Mouse (Mus musculus) gonadal fat pad, adult 2 months (tissue): ENCODE data around the gene Galnt12. TPM values are rescaled to one million over a fixed set of nuclear protein-coding genes. Genes with fewer than 3 reads are reported as not detected.
"Not testable (repeated sequence)": the region's sequence is repeated elsewhere in the genome, so short reads cannot be mapped to it uniquely, and the experiment has no call there.

ENCODE experiments used
- DNase-seq: peaks from one replicate; pipeline ENCODE4 v3.0.0-alpha.2; 2012; ENCODE audit warnings: low read depth
- polyA plus RNA-seq: library from polyadenylated mRNA; depleted of rRNA; stranded (reverse); fragments of >200 nt; gene quantifications from 2 replicates; pipeline ENCODE4 v1.2.3, GENCODE M21; 2012; rRNA removed

The Galnt12 gene
- polyA plus RNA-seq: 34.0 and 53.1 TPM in 2 replicates

DNA sequence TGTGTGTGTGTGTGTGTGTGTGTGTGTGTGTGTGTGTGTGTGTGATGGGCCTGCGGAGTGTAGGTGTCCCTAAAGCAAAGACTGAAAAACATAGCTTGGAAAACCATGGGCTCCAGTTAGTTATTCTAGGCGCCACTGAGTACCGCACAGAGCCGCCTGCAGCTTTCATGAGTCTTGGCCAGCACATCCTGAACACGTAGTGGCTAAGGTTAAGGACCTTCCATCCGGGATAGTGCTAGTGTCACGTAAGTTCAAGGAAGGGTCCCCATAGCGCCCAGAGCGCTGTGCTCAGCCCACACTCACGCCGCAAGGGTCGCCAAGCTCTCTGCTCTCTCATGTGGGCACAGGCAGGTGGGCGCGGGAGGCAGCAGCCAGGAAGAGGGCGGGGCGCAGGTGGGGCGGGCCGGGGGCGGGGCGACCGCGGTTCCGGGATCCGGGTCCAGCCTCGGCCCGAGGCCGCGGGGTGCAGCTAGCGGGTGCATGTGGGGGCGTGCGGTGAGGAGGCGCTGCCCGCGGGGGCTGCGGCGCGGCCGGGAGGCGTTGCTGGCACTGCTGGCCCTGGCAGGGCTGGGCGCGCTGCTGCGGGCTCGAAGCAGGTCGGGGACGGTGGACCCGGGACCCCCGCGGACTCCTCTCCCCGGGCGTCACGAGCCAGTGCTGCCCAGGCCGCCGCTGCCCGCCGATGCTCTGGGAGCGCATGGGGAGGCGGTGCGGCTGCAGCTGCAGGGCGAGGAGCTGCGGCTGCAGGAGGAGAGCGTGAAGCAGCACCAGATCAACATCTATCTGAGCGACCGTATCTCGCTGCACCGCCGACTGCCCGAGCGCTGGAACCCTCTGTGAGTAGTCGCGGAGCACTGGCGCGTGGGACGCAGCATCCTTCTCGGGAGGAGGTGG is at the start of gene Galnt12:
Gene Galnt12, plus strand, starts transcription at position 417 of the 894 bp plus-strand sequence.
- DNase-seq: no peak

DNA sequence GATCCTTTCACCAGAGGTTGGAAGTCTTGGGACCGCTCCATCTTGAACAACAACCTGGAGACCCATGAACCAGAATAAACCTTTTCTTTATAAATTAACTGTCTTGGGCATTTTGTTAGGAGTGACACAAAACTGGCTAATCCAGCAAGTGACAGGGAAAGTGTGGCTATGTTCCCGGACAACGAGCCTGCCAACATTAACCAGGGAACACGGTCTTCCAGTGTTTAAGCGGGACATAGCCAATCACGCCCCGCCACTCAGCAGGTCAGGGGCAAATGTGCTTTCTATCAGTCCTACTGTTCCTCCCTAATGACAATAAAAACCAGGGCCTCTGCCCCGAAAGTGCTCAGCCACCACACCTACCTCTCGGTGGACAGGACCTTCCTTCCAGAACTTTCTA is 47.8 kb upstream of the Galnt12 start:
- DNase-seq: no peak

DNA sequence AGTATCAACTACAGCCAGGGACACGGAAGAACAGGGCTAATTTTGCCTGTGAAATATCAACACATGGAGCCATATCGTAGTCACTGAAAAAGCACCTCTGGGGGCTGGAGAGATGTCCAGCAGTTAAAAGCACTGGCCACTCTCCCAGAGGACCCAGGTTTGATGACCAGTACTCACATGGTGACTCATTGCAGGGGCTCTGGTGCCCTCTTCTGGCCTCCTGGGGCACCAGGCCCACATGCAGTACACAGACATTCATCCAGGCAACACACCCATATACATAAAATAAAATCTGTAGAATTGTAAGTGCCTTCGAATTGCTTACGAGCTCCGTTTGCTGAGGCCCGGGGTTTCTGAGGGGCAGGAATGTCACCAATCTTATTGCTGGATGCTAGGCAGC is 44.7 kb upstream of the Galnt12 start:
- DNase-seq: no peak

DNA sequence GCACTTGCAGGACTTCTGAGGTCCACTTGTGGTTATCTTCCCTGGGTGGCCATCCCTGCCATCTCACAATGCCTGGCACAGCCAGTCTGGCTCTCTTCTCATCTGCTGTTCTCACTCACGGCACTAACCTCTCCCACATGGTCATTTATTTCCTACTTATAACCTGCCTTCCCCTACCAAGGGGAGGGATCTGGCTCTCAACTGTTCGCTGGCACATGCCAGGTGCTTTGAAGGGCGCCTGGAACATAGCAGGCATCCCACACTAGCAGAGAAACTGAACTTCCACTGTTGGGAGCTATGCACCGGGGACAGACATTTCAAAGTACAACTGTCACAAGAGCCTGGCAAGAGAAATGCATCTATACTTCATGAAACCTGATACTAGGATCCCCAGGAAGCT is 43.9 kb upstream of the Galnt12 start:
- DNase-seq: no peak

DNA sequence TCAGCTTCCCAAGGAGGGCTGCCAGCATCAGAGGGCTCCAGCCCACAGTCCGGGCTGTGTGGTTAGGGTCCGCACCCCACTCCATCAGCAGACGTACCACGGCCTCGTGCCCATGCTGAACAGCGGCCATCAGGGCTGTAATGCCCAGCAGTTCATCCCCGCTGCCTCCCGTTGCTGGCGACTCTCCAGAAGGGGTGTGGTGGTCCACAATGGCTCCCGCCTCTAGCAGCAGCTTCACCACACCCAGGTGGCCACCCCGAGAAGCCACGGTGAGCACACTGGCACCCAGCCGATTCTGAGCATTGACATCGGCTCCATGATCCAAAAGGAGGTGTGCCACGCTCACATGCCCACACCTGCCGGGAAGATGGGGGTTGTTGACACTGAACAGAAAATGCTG is 42.5 kb upstream of the Galnt12 start:
- no peak for DNase-seq

DNA sequence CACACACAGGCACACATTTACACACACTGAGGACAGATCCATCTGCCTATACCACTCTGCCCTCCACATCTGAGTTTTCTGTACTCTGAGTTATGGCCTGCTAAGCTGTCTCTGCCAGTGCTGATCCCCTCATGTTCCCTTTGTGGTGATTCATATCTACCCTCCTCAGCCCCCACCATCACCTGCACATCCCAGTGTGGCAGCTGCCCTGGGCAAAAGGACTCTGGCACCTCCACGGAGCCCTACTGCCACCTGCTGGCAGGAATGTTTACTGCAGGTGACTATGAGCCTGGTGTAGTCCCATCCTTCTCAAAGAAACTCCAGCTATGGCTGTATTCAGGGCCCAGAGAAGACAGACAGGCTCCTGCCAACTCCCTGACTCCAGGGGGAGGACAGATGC is 41.5 kb upstream of the Galnt12 start:
- no peak for DNase-seq

DNA sequence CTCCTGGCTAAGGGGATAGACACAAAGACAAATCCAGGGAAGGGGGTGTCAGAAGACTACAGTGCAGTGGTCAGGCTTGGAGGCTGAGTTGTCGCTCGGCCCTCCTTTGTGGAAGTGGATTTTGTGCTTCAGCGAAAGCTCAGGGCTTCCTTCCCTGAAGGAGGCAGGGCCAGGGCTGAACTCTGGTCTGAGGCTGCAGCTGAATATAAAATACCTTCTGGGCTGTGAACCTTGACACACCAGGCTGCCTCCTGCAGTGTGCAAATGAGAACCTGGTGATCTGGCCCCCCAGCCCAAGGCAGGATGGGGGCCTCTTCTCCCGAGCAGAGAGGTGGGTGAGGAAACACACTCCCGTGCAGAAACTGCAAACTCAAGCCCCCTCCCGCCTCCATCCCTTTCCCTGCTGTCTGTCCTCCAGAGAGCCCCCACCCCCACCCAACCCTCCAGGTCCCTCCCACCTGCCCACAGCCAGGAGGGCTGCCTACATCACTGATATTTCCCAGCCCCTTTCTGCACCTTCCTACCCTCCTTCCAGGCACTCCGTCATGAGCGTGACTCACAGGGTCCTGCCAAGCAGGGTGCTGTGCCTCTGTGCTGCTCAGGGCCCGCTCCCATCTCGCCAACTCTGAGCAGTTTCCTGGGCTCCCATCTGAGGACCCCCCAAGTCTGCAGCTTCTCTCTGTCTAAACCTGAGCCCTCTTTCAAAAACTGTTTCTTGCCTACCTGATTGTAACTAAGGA is 40.9 kb upstream of the Galnt12 start:
- DNase-seq: no peak

DNA sequence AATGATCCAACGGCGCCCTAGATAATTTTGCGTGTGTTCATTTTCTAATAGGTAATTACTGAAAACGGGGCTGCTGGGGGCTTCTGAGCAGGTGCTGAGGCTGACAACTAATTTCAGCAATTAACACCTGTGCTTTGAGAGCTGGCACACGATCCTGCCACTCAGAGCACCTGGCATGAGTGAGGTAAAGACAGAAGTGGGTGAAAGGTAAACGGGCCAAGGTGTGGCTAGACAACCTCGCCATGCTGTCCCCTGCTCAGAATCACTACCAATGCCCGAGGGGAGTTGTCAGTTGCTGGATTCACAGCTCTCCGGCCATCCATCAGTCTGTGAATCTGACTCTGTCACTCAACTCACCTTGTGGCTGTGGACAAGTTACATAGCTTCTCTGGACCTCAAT is 39.8 kb upstream of the Galnt12 start:
- DNase-seq: no peak

DNA sequence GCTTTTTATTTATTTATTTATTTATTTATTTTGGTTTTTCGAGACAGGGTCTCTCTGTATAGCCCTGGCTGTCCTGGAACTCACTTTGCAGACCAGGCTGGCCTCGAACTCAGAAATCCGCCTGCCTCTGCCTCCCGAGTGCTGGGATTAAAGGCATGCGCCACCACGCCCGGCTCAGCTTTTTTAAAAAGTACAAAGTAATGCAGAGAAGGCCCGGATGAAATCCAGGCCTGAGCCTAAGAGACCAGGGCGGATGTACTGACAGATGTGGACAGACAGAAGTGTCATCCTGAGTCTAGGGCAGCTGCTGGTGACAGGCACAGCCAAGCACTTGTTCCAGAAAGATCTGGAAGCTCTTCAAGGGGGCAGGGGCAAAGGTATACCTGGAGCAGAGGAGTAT is 36.5 kb upstream of the Galnt12 start:
- DNase-seq: not testable (repeated sequence)

DNA sequence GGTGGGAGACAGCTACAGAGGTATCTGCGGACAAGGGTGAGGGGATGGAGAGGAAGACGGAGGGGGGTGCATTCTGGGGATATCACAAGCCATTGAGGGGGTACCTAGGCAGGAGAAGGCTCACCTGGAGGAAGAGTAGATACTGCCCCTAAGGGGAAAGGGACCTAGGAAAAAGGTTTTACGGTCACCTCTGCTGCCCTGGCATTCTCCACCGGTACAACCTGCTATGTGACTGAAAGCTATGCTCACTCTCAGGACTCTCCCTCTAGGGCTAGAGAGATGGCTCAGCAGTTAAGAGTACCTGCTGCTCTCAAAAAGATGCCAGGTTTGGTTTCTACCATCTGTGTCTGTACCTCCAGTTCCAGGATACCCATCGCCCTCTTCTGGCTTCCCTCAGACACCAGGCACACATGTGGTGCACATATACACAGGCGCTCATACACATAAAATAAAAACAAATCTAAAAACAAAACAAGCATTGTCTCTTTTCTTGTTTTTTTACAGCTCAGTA is 36.1 kb upstream of the Galnt12 start:
- no peak for DNase-seq

DNA sequence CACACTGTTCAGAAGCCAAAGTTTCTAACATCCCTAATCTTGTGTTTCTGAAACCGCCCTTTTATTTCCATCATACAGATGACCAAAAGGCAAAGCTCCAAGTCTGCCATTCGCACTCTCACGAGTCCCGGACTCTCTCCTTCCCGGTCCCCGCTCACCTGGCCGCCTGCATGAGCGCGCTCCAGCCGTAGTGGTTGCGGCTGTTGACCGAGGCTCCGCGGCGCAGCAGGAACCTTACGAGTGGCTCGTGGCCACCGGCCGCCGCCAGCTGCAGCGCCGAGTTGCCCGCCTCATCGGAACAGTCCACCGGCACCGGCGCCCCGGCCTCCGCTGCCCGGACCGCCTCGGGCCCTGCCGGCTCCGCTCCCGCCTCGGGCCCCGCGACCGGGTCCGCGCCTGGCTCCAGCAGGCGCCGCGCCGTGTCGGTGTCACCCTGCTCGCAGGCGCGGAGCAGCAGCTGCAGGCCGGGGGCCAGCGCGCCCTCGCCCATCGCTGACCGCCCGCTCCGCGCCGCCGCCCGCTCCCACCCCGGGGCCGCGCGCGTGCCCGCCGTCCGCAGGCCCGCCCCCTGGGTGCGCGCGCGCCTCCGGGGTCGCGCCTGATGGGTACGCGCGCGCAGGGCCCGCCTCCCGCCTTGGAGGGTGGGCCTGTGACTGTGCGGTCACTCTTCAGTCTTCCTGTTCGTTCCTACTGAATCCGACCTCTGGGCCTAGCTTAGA is 34.8 kb upstream of the Galnt12 start, which contains the start of gene Anks6:
Gene Anks6, minus strand, starts transcription at position 637 of the 719 bp plus-strand sequence.
- DNase-seq: no peak

DNA sequence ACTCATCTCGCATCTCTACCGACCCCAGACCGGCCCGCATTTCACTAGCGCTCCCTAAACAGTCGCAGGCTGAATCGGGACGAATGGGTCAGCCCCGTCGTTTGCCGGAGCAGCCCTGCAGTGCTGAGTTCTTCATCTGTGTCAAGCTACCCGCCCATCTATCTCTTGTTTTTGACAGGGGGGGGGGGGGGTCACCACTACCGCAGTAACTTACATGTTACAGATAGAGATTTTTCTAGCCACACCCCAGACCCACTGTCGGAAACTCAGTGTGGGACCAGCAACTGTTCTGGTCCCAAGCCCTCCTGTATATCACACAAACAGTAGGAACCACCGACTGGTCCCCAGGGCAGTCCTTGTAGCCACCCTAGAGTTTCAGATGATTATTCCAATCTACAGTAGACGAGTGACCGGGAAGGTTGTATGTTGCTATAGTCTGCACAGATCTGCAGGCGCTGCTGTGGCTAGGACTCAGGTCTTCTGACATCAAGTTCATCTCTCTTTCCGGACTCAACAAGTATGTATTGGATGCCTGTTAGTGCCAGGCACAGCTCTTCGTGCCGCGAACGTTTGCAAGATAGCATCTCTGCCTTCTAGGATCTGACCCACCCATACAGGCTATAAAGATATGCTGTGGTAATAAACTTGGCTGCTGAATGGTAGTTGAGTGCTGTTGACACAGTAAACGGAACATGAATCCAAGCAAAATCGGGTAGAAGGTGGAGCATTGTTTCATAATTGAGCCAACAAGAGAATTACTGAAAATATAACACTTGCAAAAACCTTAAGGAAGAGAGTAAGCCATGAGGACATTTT is 34.0 kb upstream of the Galnt12 start:
- DNase-seq: no peak

DNA sequence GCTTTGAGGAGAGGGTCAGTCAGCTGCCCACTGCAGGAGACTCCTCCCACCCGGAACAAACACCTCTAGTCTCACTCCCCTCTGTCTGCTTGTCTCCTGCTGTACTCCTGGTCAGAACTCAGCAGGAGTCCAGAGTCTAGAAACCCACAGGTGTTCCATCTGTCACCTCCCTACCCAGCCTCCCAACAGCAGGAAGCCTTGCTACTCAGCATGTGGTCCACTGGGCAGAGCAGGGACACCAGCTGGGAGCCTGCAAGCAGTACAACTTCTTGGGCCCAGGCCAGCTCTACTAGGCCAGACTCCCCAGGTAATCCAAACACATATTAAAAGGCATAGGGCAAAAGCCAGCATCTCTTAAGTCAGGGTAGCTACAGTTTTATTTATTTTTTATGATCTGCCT is 30.8 kb upstream of the Galnt12 start:
- DNase-seq: no peak

DNA sequence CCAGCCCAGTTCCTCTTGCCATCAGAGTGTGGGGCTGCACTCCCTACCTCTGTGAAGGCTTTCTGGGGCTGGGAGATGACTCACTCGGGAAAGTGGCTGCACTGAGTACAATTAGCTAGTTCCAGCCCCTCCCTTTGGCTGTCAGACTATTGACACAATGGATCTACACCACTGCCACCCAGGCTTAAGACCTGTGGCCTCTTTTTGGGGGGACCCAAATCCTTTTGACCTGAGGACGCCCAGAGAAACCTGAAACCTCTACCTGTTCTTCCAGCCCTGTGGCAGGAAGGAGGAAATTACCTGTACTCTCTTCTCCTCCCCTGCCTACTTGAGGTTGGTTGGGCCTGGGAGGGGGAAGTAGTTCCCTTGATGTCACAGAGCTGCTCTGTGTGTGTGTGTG is 16.7 kb upstream of the Galnt12 start:
- no peak for DNase-seq

DNA sequence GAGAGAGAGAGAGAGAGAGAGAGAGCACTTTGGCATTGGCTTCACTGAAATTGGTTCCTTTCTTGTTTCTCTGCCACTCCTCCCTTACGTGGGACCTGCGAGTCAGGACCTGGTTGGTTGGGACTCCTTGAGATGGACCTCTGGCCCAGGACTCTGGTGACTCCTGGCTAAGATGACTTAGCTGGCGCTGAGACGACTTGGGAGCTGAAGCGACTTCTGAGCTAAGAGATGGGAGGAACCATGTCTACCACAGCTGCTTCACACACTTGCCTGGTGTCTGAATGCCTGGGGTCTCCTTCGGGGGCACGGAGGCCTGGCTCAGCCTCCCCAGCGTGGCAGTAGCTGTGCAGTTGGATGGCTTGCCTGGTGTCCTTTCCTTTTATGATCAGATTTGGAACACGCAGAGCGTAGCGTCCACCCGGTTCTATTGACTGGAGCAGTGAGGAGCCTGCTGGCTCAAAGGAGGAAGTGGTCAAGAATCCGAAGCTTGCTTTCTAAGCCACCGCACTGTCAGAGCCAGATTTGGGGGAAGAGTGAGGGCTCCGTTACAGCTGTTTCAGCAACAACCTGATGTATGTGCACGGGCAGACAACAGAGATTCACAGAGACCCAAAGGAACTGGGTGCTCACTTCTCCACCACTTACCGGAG is 11.6 kb upstream of the Galnt12 start:
- no peak for DNase-seq

DNA sequence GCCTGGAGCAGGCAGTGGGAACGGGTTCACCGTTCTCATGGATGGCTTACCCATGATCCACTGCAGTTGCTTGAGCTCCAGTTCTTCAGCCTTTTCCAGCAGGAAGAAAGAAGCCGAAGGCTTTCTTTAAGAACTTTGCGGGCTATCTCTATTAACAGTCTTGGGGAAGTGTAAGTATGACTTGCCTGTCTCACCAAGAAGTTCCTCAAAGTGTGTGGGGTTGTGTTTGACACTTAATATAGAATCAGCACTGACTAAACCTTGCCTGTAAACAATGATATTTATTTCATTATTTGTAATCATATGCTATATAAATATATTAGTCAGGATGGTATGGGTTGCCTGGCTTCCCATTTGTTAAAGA is 11.1 kb upstream of the Galnt12 start:
- DNase-seq: no peak

DNA sequence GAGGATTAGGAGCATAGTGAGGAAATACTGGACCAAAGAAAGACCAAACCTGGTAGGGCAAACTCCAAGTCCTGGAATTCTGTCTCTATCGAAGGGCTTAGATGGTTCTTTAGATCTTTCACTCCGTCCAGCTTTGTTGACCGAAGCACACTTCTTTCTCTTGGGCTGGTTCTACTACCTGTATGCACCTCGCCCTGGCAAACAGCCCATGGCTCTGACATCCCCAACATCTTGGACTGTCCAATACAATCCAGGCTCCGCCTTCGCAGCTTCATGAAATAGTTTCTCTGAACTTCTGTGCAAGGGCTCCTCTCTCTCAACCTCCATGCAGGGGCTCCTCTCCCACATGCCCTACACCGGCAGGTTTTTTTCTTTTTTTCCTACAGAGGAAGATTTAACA is 7.9 kb upstream of the Galnt12 start:
- no peak for DNase-seq

DNA sequence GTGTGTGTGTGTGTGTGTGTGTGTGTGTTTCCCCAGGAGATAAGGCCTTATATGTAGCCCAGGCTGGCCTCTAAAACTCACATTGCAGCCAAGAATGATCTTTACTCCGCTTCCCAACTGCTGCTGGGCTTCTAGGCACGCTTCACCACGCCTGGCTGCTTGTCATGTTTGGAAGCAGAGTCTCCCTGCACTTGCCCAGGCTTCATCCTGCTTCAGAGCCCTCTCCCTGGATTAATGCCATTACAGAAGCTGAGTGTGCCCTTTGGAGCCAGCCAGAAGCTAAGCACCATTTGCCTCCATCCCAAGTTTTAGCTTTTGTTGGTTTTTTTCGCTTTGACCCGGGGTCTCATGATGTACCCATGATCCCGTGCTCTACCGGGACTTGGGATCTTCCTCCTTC is 3.0 kb upstream of the Galnt12 start:
- DNase-seq: no peak

DNA sequence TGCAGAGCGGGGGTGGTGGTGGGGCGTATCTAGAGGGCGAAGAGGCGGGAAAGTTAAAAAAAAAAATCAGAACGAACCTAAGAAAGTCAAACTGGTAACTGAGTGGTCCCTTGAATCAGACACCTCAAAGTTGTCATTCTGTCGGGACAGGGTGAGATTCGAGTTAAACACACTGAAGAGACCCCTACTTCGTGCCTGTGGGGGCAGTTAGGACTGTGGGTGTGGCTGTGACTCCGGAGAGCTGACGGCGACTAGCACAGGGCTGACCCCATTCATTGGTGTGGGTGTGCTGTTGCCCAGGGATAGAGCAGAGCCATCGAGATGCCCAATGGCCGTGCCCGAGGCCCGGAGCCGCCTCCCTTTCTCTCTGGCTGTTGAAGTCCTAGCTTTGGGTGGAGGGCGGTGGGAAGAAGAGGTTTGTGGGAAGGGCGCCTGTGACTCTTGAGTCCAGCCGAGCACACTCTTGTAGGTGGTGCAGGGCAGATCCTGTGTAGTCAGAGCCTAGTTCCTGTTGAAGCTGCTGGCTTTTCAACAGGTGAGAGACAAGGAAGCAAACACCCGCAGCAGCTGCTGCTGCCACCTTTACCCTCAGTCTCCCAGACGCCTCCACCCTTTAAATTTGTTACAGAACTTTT is 795 bp downstream of the Galnt12 start:
- DNase-seq: no peak

DNA sequence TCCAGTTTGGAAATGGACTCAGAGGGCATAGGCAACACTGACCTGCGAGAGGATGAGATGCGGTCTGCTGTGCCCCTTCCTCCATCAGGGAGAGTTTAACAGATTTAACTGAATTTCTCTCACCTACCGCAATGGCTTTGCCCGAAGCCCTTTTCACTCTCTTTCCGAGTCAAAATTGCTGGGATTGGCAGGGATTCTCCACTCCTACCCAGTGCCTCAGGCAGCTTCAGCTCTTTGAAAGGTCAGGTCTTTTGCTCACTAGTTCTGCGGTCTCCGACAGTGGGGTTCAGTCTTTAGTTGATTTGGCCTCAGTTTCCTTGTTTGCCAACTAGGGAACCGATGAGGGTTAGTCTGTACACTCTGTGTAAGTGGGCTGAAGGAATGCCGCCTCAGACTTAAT is 1.5 kb downstream of the Galnt12 start:
- no peak for DNase-seq
